Mouse (Mus musculus): ENCODE data around the gene Focad.

DNA sequence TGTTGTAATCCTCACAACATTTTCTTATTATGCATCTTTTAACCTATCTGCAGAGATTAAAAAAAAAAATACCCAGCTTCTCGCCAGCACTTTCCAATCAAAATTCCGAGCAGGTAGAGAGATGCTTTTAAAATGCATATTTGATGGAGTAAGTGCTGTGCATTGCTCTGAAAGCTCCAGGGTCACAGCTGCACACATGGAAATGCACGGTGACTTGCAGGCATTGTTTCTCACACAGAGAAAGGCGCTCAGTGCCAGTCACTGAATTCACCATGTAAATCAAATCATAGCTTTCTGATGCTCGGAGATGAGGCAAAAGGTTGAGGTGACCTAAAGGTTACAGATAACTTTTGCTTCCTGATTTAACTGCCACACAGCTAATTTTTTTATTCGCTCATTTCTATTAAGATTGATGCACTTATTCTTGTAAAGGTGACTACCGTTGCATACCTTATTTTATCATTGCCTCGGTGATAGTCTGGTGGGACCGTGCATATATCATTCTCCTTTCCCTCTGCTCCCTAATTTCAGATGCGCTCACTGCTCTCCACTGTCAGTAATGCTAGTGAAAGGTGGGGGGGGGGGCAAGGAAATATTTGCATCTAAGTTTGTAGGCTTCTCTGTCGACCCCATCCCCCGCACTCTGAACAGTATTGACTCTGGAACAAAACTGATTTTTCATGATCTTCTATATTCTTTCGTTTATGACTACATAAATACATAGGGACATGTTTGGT lies 69.2 kb downstream of the Focad start:
- TF ChIP-seq CTCF (IDR thresholded peaks at IDR 0.05; ENCODE audit: control insufficient read depth, insufficient read depth, insufficient read length) (no peak), USF1 (IDR thresholded peaks at IDR 0.05; ENCODE audit: low read depth) (no peak), CEBPB (IDR thresholded peaks at IDR 0.05; ENCODE audit: low read depth) (no peak), MAX (IDR thresholded peaks at IDR 0.05) (no peak), FOSL1 (IDR thresholded peaks at IDR 0.05; ENCODE audit: insufficient read depth, low read length, poor library complexity, severe bottlenecking) (no peak), MYOD1 (IDR thresholded peaks at IDR 0.05; ENCODE audit: control insufficient read depth, insufficient read length, low read depth) (no peak), MYOG (IDR thresholded peaks at IDR 0.05; ENCODE audit: control insufficient read depth, extremely low read depth, insufficient read length) (no peak)
